Mouse (Mus musculus) brain, embryonic 14.5 days (tissue): ENCODE measurements around the gene Slc25a43.

Source experiments
- CTCF ChIP-seq: fragments of 200-500 bp; IDR thresholded peaks from 2 replicates; pipeline ENCODE4 v1.5.1; 2012; ENCODE audit warnings: inconsistent platforms, mild to moderate bottlenecking, moderate library complexity, borderline replicate concordance; ENCODE audit not compliant: insufficient read depth, insufficient read length; ENCODE audit errors: extremely low read depth
- POLR2A ChIP-seq: fragments of 200-500 bp; IDR thresholded peaks from 2 replicates; pipeline ENCODE4 v1.6.1; 2012; ENCODE audit warnings: mild to moderate bottlenecking, inconsistent platforms, borderline replicate concordance; ENCODE audit not compliant: poor library complexity, insufficient read depth, insufficient read length, severe bottlenecking; ENCODE audit errors: extremely low read depth

- TF ChIP-seq POLR2A (peak; percentile 39; the same call in 1 of the 2 replicates), CTCF (no peak)
These were observed 52.1 kb downstream of the Slc25a43 start, which contains the start of gene Slc25a5 for GRCm38 (mm10) chrX:36795424-36796162.
